Mouse (Mus musculus) cerebellum, adult 2 months (tissue): ENCODE measurements at regions not wholly inside any gene's neighbourhood (a gene's known extent, or its start where the extent isn't known, plus 50 kb on each side); places are given as distances from the start of the nearest gene placed in this dataset.

Experiments used
- DNase-seq, 2 experiments: peaks; one replicate each; pipeline ENCODE4 v3.0.0; 2021
- H3K27ac ChIP-seq: fragments of 200-500 bp; 2 replicates; pipeline ENCODE4 v1.5.1; 2012; ENCODE audit warnings: low read length, control low read depth, inconsistent platforms; ENCODE audit not compliant: insufficient read depth
- H3K27me3 ChIP-seq: fragments of 200-500 bp; 2 replicates; pipeline ENCODE4 v1.6.1; 2012; ENCODE audit warnings: inconsistent platforms, mild to moderate bottlenecking, low read length, moderate library complexity; ENCODE audit not compliant: control insufficient read depth, insufficient read depth
- H3K4me1 ChIP-seq: fragments of 200-500 bp; 2 replicates; pipeline ENCODE4 v1.6.1; 2011; ENCODE audit warnings: low read length; ENCODE audit not compliant: control insufficient read depth, insufficient read depth
- H3K4me3 ChIP-seq: fragments of 200-500 bp; replicated peaks from 2 replicates; pipeline ENCODE3; 2011; ENCODE audit warnings: mild to moderate bottlenecking, low read depth, low read length, control low read depth; ENCODE audit not compliant: insufficient read depth
- CTCF ChIP-seq: fragments of 200-500 bp; IDR thresholded peaks from 2 replicates; pipeline ENCODE4 v1.5.1; 2011; ENCODE audit warnings: low read depth, mild to moderate bottlenecking, control low read depth, low read length, moderate library complexity, borderline replicate concordance; ENCODE audit not compliant: insufficient read depth
- POLR2A ChIP-seq: fragments of 200-500 bp; IDR thresholded peaks from 2 replicates; pipeline ENCODE4 v1.6.1; 2011; ENCODE audit warnings: low read length, control low read depth, borderline replicate concordance; ENCODE audit not compliant: insufficient read depth
- WGBS: fragments of 180-500 bp; shearing (Covaris S2); methylation state at CpG from one replicate; pipeline ENCODE4 v1.1.7; 2018; 5-methylcytosine and 5-hydroxymethylcytosine counted together

GRCm38 (mm10) chr11:22675754-22676153 lies 163.9 kb downstream of the Tmem17 start:
- WGBS: 100% methylated on average over 1 of the region's 1 CpGs
- DNase-seq: no peak
- H3K27ac ChIP-seq: no peak overlapping the region
- no peaks in the 10 kb centered on the region; the same call in 1 of the 2 replicates for H3K27me3 ChIP-seq
- H3K4me3 ChIP-seq: no peak overlapping the region
- TF ChIP-seq CTCF (no peak), POLR2A (no peak)
- H3K4me1 ChIP-seq: peaks cover 6% of the 10 kb centered on the region

DNA sequence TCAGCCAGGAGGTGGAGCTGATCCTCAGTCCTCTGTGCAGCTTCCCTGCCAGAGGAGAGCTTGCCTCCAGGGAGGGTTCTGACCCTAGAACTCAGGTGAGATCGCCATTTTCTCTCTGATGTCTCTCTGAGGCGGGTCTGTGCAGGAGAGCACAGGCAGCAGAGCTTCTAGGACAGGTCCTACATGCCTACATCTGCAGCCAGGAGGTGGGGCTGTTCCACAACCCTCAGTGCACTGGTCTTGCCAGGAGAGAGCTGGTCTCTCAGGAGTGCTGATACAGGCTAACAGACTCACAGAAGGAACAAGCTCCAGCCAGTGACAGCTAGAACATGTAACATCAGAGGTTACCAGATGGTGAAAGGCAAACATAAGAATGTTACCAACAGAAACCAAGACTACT lies 165.4 kb downstream of the Tmem17 start:
- Histone ChIP-seq H3K27ac (no peak overlapping the region), H3K27me3 (no peaks in the 10 kb centered on the region; the same call in 1 of the 2 replicates), H3K4me1 (no peaks in the 10 kb centered on the region), H3K4me3 (no peak overlapping the region)
- 0 out of 2 replicates have a peak, but pooled peaks have one; percentile 15 for TF ChIP-seq CTCF
- TF ChIP-seq POLR2A: no peak
- no peak for DNase-seq
- 52% methylated on average over 2 of the region's 2 CpGs for WGBS

GRCm38 (mm10) chr11:22684576-22684975 lies 172.7 kb downstream of the Tmem17 start:
- Histone ChIP-seq H3K27ac (no peak overlapping the region), H3K4me1 (no peaks in the 10 kb centered on the region), H3K27me3 (no peaks in the 10 kb centered on the region; the same call in 1 of the 2 replicates), H3K4me3 (no peak overlapping the region)
- no peak for DNase-seq
- TF ChIP-seq CTCF: no peak
- no peak for TF ChIP-seq POLR2A
- 93% methylated on average over 4 of the region's 4 CpGs for WGBS

- no peak overlapping the region for H3K27ac ChIP-seq
- H3K27me3 ChIP-seq: no peaks in the 10 kb centered on the region; the same call in 1 of the 2 replicates
- 94% methylated on average over 3 of the region's 3 CpGs for WGBS
- DNase-seq: no peak
- no peak overlapping the region for H3K4me3 ChIP-seq
- H3K4me1 ChIP-seq: no peaks in the 10 kb centered on the region; the same call in 1 of the 2 replicates
- no peak for TF ChIP-seq POLR2A
- TF ChIP-seq CTCF: no peak
These were observed 169.9 kb downstream of the B3gnt2 start for GRCm38 (mm10) chr11:22690829-22691228.

- Histone ChIP-seq H3K27ac (no peak overlapping the region), H3K4me3 (no peak overlapping the region), H3K4me1 (peaks cover under 1% of the 10 kb centered on the region), H3K27me3 (no peaks in the 10 kb centered on the region; the same call in 1 of the 2 replicates)
- no peak for DNase-seq
- no peak for TF ChIP-seq CTCF
- TF ChIP-seq POLR2A: no peak
- 77% methylated on average over 5 of the region's 5 CpGs for WGBS
These were observed 168.4 kb downstream of the B3gnt2 start for GRCm38 (mm10) chr11:22692281-22692857.

GRCm38 (mm10) chr11:22692941-22693341 lies 167.8 kb downstream of the B3gnt2 start:
- no peak overlapping the region for H3K27ac ChIP-seq
- no peak for DNase-seq
- no peaks in the 10 kb centered on the region; the same call in 1 of the 2 replicates for H3K27me3 ChIP-seq
- no peak overlapping the region for H3K4me3 ChIP-seq
- TF ChIP-seq CTCF: no peak
- no peak for TF ChIP-seq POLR2A
- 62% methylated on average over 1 of the region's 1 CpGs for WGBS
- peaks cover 5% of the 10 kb centered on the region for H3K4me1 ChIP-seq

DNA sequence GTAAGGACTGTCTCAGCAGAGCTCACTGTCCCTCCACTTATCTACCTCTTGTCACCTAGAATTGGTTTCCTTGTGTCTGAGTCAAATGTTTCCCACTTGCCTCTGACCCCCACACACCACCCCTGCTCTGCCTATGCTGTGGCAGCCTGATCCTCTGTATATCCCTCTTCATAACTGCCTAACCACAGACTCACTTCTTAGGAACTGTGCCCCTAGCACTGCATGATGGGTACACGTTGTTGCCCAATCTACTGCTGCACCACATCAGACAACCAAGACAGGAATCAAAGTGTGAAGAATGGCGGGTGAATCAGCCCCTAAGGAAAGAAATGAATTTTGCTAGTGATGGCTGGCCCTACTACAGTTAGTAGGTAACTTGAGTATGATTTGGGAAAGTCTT lies 167.4 kb downstream of the B3gnt2 start:
- TF ChIP-seq POLR2A: no peak
- TF ChIP-seq CTCF: no peak
- no peaks in the 10 kb centered on the region; the same call in 1 of the 2 replicates for H3K27me3 ChIP-seq
- DNase-seq: no peak
- H3K27ac ChIP-seq: no peak overlapping the region
- H3K4me1 ChIP-seq: peaks cover 5% of the 10 kb centered on the region
- no peak overlapping the region for H3K4me3 ChIP-seq
- WGBS: 95% methylated on average over 2 of the region's 2 CpGs

- TF ChIP-seq CTCF (no peak), POLR2A (no peak)
- WGBS: 94% methylated on average over 2 of the region's 2 CpGs
These were observed 166.8 kb downstream of the B3gnt2 start for GRCm38 (mm10) chr11:22693984-22694383.

More at GRCm38 (mm10) chr11:22693984-22694383, 166.8 kb downstream of the B3gnt2 start:
- H3K27me3 ChIP-seq: no peaks in the 10 kb centered on the region; the same call in 1 of the 2 replicates
- peaks cover 8% of the 10 kb centered on the region for H3K4me1 ChIP-seq
- DNase-seq: no peak
- H3K4me3 ChIP-seq: no peak overlapping the region
- no peak overlapping the region for H3K27ac ChIP-seq
